Mouse (Mus musculus) erythroblast, embryonic 14.5 days (primary cell): ENCODE results near the gene Tango6. TPM values are rescaled to one million over a fixed set of nuclear protein-coding genes. Genes with fewer than 3 reads are reported as not detected.

Experiments
- H3K27me3 ChIP-seq: 2 replicates; pipeline ENCODE4 v1.6.1; 2012; ENCODE audit warnings: inconsistent platforms; ENCODE audit not compliant: control insufficient read depth
- H3K36me3 ChIP-seq: 2 replicates; pipeline ENCODE4 v1.6.1; 2012; ENCODE audit warnings: mild to moderate bottlenecking, inconsistent platforms; ENCODE audit not compliant: control insufficient read depth
- H3K4me1 ChIP-seq: 2 replicates; pipeline ENCODE4 v1.6.1; 2012; ENCODE audit warnings: inconsistent platforms; ENCODE audit not compliant: control insufficient read depth
- H3K4me3 ChIP-seq: replicated peaks from 2 replicates; pipeline ENCODE3; 2012; ENCODE audit warnings: moderate library complexity, mild to moderate bottlenecking, inconsistent platforms
- H3K9me3 ChIP-seq: 2 replicates; pipeline ENCODE4 v1.6.1; 2012; ENCODE audit warnings: low read length, inconsistent platforms, mixed read lengths; ENCODE audit not compliant: control insufficient read depth
- GATA1 ChIP-seq: IDR thresholded peaks from 2 replicates; pipeline ENCODE4 v1.6.1; 2012; ENCODE audit warnings: low read length, inconsistent platforms, mixed read lengths
- TAL1 ChIP-seq: IDR thresholded peaks from 3 replicates; pipeline ENCODE4 v1.6.1; 2012; ENCODE audit warnings: low read length, inconsistent platforms, mixed read lengths
- polyA plus RNA-seq: library from polyadenylated mRNA; stranded (reverse); fragments of >175 nt; gene quantifications from 2 replicates; pipeline ENCODE4 v1.2.3, GENCODE M21; 2012

Tango6 gene
- polyA plus RNA-seq, 1 experiment: 0.05 TPM

DNA sequence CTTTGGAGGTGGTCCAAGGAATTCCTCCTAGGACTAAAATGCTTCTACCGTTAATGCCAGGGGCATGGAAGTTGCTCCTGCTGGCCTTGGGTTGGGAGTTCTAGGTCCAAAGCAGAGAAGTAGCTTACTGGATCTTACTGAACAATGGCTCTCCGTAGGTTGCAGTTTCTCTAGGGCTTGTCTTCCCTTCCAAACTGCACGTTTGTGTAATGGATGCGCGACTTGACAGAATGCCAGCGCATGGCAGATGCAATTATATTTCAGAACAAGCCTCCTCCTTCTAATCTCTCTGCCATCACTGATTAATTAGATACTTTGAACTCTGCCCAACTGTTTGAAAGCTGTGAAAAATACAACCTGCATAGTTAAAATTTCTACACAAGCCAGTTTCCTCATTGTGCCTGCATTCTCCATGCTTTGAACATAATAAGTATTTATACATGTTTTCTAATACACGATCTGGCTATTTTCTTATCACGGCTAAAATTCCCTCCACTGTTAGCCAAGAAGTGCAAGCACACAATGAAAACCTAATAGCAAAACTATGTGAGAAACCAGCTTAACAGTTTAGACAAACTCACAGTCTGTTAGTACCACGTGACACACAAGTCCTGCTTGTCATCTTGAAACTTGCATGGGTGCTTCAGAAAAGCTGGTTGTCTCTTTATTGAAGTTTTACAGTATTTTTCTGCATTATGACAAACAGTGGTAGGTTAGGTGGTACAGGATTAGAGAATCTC is 133.7 kb downstream of the Tango6 start:
- Histone ChIP-seq H3K4me3 (no peak overlapping the region), H3K36me3 (peaks cover 2% of the 10 kb centered on the region; the same call in 1 of the 2 replicates), H3K27me3 (no peaks in the 10 kb centered on the region), H3K4me1 (no peaks in the 10 kb centered on the region), H3K9me3 (no peaks in the 10 kb centered on the region)
- TF ChIP-seq GATA1: no peak
- no peak for TF ChIP-seq TAL1

GRCm38 (mm10) chr8:106817171-106817545 is 134.3 kb downstream of the Tango6 start:
- H3K4me1 ChIP-seq: no peaks in the 10 kb centered on the region
- H3K9me3 ChIP-seq: no peaks in the 10 kb centered on the region
- TF ChIP-seq TAL1: no peak
- no peak for TF ChIP-seq GATA1
- H3K36me3 ChIP-seq: peaks cover 2% of the 10 kb centered on the region; the same call in 1 of the 2 replicates
- H3K4me3 ChIP-seq: no peak overlapping the region
- no peaks in the 10 kb centered on the region for H3K27me3 ChIP-seq

DNA sequence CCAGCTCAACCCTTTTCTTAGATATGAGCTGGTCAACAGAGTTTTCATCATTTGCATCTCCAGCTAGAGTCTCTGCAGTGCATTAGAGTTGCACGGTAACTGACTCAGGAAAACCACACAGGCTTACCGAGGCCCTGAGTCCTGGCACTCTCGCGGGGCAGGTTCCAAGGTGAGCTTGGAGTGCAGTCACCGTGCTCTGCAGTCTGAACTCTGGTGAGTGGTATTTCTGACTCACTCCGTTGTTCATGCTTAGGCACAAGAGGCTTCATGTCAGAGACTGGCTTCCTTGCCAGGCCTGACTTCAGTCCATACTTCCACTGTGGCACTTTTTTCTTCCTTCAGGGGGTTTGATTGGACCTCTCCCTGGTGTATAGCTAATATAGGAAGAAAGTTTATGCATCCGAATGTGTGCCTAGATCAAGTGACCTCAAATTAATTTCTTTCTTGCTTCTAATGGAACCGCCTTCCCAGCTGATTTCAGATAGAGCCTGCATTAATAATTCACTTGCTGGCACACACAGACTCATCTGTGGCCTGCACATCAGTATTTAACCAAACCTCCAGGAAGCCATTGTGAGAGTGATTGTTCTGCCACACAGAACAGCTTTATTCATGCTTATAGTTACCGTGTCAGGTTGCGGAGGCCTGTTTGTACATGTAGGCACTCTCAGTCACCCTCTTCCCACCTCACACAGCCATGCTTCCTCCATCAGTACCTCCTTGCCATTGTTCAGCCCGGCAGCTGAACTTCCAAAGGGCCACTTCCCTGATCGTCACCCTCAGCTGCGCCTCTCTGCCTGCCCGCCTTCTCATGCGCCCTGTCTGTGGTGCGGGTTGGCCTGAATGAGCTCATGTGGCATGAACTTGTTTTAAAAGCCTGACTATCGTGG is 136.0 kb downstream of the Tango6 start:
- Histone ChIP-seq H3K9me3 (no peaks in the 10 kb centered on the region), H3K27me3 (no peaks in the 10 kb centered on the region), H3K36me3 (peaks cover 2% of the 10 kb centered on the region; the same call in 1 of the 2 replicates), H3K4me3 (no peak overlapping the region), H3K4me1 (no peaks in the 10 kb centered on the region)
- no peak for TF ChIP-seq GATA1
- TF ChIP-seq TAL1: no peak

DNA sequence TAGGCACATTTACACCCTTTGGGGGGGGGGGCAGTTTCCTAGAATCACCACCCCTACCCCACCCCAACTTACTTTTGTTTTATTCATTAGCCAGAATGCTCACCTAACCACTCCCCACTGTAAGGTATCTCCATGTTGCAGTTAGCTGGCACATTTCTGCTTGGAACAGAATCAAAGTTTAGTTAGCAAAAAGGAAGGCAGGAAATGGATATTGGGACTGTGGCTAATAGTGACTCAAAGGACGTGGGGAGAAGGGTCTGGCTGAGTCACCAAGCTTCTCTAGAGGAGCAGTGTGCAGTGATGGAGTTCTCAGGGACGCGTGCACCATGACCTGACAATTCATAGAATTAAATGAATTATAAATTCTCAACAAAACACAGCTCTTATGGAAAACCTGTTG is 136.7 kb downstream of the Tango6 start:
- Histone ChIP-seq H3K27me3 (no peaks in the 10 kb centered on the region), H3K4me1 (no peaks in the 10 kb centered on the region), H3K9me3 (no peaks in the 10 kb centered on the region), H3K4me3 (no peak overlapping the region), H3K36me3 (peaks cover 2% of the 10 kb centered on the region; the same call in 1 of the 2 replicates)
- TF ChIP-seq GATA1 (no peak), TAL1 (no peak)

GRCm38 (mm10) chr8:106820553-106821515 is 138.0 kb downstream of the Tango6 start:
- TF ChIP-seq GATA1 (no peak), TAL1 (no peak)
- Histone ChIP-seq H3K36me3 (peaks cover 2% of the 10 kb centered on the region; the same call in 1 of the 2 replicates), H3K27me3 (no peaks in the 10 kb centered on the region), H3K4me3 (no peak overlapping the region), H3K4me1 (no peaks in the 10 kb centered on the region), H3K9me3 (no peaks in the 10 kb centered on the region)

DNA sequence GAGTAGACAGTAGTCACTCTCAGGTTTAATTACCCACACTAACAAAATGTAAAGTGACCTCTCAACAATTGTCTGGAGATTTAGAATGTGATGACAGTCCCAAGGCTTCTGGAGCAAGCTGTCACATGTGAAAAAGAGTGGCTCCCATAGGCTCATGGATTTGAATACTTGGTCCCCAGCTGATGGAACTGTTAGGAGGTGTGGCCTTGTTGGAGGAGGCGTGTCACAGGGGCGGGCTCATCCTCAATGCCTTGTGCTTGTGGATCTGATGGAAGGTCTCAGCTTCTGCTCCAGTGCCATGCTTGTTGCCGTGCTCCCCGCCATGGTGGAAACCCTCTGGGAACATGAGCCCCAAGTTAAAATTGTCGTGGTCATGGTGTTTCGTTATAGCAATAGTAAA is 146.1 kb downstream of the Tango6 start:
- H3K4me1 ChIP-seq: no peaks in the 10 kb centered on the region
- H3K36me3 ChIP-seq: no peaks in the 10 kb centered on the region
- no peaks in the 10 kb centered on the region for H3K27me3 ChIP-seq
- TF ChIP-seq TAL1: no peak
- TF ChIP-seq GATA1: no peak
- H3K9me3 ChIP-seq: no peaks in the 10 kb centered on the region
- H3K4me3 ChIP-seq: no peak overlapping the region

GRCm38 (mm10) chr8:106829526-106830045 is 146.7 kb downstream of the Tango6 start:
- H3K27me3 ChIP-seq: no peaks in the 10 kb centered on the region
- H3K4me3 ChIP-seq: no peak overlapping the region
- no peak for TF ChIP-seq TAL1
- no peak for TF ChIP-seq GATA1
- no peaks in the 10 kb centered on the region for H3K4me1 ChIP-seq
- H3K9me3 ChIP-seq: no peaks in the 10 kb centered on the region
- H3K36me3 ChIP-seq: no peaks in the 10 kb centered on the region

- Histone ChIP-seq H3K4me3 (no peak overlapping the region), H3K27me3 (no peaks in the 10 kb centered on the region), H3K36me3 (no peaks in the 10 kb centered on the region), H3K9me3 (no peaks in the 10 kb centered on the region), H3K4me1 (no peaks in the 10 kb centered on the region)
- TF ChIP-seq TAL1 (no peak), GATA1 (no peak)
These were observed 152.0 kb downstream of the Tango6 start for GRCm38 (mm10) chr8:106834899-106835298.
